Mouse (Mus musculus) spleen, adult 2 months (tissue): ENCODE results near the gene Nek11.

Experiments used
- CTCF ChIP-seq: fragments of 200-500 bp; IDR thresholded peaks from 2 replicates; pipeline ENCODE4 v1.5.1; 2011; ENCODE audit warnings: mild to moderate bottlenecking, inconsistent platforms; ENCODE audit not compliant: insufficient read depth, insufficient read length, insufficient replicate concordance; ENCODE audit errors: extremely low read depth
- POLR2A ChIP-seq: fragments of 200-500 bp; IDR thresholded peaks from 2 replicates; pipeline ENCODE4 v1.6.1; 2011; ENCODE audit warnings: low read depth, low read length, inconsistent platforms

- TF ChIP-seq POLR2A = no peak
- no peak for TF ChIP-seq CTCF
These were observed 93.9 kb downstream of the Nek11 start for GRCm38 (mm10) chr9:105301396-105301795.
